Mouse (Mus musculus) lung, embryonic 16.5 days (tissue): ENCODE data around the gene Cited2. TPM values are rescaled to one million over a fixed set of nuclear protein-coding genes. Genes with fewer than 3 reads are reported as not detected.

Experiments used
- ATAC-seq: fragments of 200-750 bp; cut with Nextera tagmentation; 2 replicates; pipeline ENCODE4 v1.8.0; 2017; ENCODE audit warnings: low read depth, mild to moderate bottlenecking, moderate library complexity
- H3K27ac ChIP-seq: fragments of 300-500 bp; sonication (generic); 2 replicates; pipeline ENCODE4 v1.5.1; 2014; ENCODE audit warnings: mild to moderate bottlenecking, control low read depth, low read length
- H3K27me3 ChIP-seq: fragments of 300-500 bp; sonication (generic); 2 replicates; pipeline ENCODE4 v1.6.1; 2014; ENCODE audit warnings: low read depth, low read length, mixed read lengths; ENCODE audit not compliant: control insufficient read depth, insufficient read depth
- H3K36me3 ChIP-seq: fragments of 300-500 bp; sonication (generic); 2 replicates; pipeline ENCODE4 v1.6.1; 2014; ENCODE audit warnings: low read length; ENCODE audit not compliant: control insufficient read depth, insufficient read depth
- H3K4me1 ChIP-seq: fragments of 300-500 bp; sonication (generic); replicated peaks from 2 replicates; pipeline ENCODE4 v1.6.1; 2014; ENCODE audit warnings: low read length, mixed read lengths; ENCODE audit not compliant: control insufficient read depth, insufficient read depth
- H3K4me2 ChIP-seq: fragments of 300-500 bp; sonication (generic); 2 replicates; pipeline ENCODE4 v1.6.1; 2014; ENCODE audit warnings: low read depth, low read length, control low read depth
- H3K4me3 ChIP-seq: fragments of 300-500 bp; sonication (generic); 2 replicates; pipeline ENCODE4 v1.5.1; 2014; ENCODE audit warnings: mild to moderate bottlenecking, low read length, control low read depth
- H3K9ac ChIP-seq: fragments of 300-500 bp; sonication (generic); 2 replicates; pipeline ENCODE4 v1.6.1; 2014; ENCODE audit warnings: low read length, control low read depth
- H3K9me3 ChIP-seq: fragments of 300-500 bp; sonication (generic); 2 replicates; pipeline ENCODE4 v1.6.1; 2016; ENCODE audit warnings: low read length; ENCODE audit not compliant: control insufficient read depth
- WGBS: fragments of 180-500 bp; shearing (Covaris S2); extraction: QIAGEN DNeasy Blood & Tissue Kit; methylation state at CpG from one replicate; pipeline ENCODE4 v1.1.7; 2014; 5-methylcytosine and 5-hydroxymethylcytosine counted together
- polyA plus RNA-seq: library from polyadenylated mRNA; unstranded; fragments of >200 nt; fragmentation: Nextera tagmentation; extraction: Ambion mirVana; gene quantifications from 2 replicates; pipeline ENCODE4 v1.2.1, GENCODE M21; 2015

Gene Cited2
- polyA plus RNA-seq, 1 experiment from 2014 or later, result 37.8 TPM

- no peak for ATAC-seq
- H3K9ac ChIP-seq, result no peak overlapping the region
- no peaks in the 10 kb centered on the region for H3K27me3 ChIP-seq
- no peaks in the 10 kb centered on the region for H3K9me3 ChIP-seq
- WGBS, result 69% methylated on average over 1 of the region's 1 CpGs
- no peak overlapping the region for H3K27ac ChIP-seq
- H3K36me3 ChIP-seq, result no peaks in the 10 kb centered on the region
- no peaks in the 10 kb centered on the region for H3K4me1 ChIP-seq
- no peak overlapping the region for H3K4me2 ChIP-seq
- no peak overlapping the region for H3K4me3 ChIP-seq
These were observed 31.3 kb upstream of the Cited2 start for GRCm38 (mm10) chr10:17691709-17692108.

- no peak overlapping the region for H3K4me3 ChIP-seq
- no peak overlapping the region for H3K9ac ChIP-seq
- no peaks in the 10 kb centered on the region for H3K27me3 ChIP-seq
- 82% methylated on average over 3 of the region's 3 CpGs for WGBS
- H3K27ac ChIP-seq, result no peak overlapping the region
- no peak for ATAC-seq
- H3K36me3 ChIP-seq, result no peaks in the 10 kb centered on the region
- H3K9me3 ChIP-seq, result no peaks in the 10 kb centered on the region
- no peak overlapping the region for H3K4me2 ChIP-seq
- no peaks in the 10 kb centered on the region for H3K4me1 ChIP-seq
These were observed 27.2 kb upstream of the Cited2 start for GRCm38 (mm10) chr10:17695801-17696200.

- H3K27ac ChIP-seq, result no peak overlapping the region
- H3K4me2 ChIP-seq, result no peak overlapping the region
- H3K9ac ChIP-seq, result no peak overlapping the region
- H3K27me3 ChIP-seq, result no peaks in the 10 kb centered on the region
- 39% methylated on average over 7 of the region's 7 CpGs for WGBS
- H3K9me3 ChIP-seq, result no peaks in the 10 kb centered on the region
- H3K4me3 ChIP-seq, result no peak overlapping the region
- H3K36me3 ChIP-seq, result no peaks in the 10 kb centered on the region
- H3K4me1 ChIP-seq, result no peaks in the 10 kb centered on the region
- ATAC-seq, result no peak
These were observed 25.4 kb upstream of the Cited2 start for GRCm38 (mm10) chr10:17697376-17698265.

GRCm38 (mm10) chr10:17705466-17705973, 17.5 kb upstream of the Cited2 start:
- 26% methylated on average over 4 of the region's 4 CpGs for WGBS
- Histone ChIP-seq H3K36me3 (no peaks in the 10 kb centered on the region), H3K9me3 (no peaks in the 10 kb centered on the region), H3K4me3 (no peak overlapping the region), H3K4me1 (no peaks in the 10 kb centered on the region), H3K27ac (no peak overlapping the region), H3K9ac (no peak overlapping the region), H3K27me3 (no peaks in the 10 kb centered on the region), H3K4me2 (no peak overlapping the region)
- ATAC-seq, result no peak

GRCm38 (mm10) chr10:17710753-17711152, 12.3 kb upstream of the Cited2 start:
- Histone ChIP-seq H3K4me3 (no peak overlapping the region), H3K27ac (no peak overlapping the region), H3K4me2 (no peak overlapping the region), H3K9me3 (no peaks in the 10 kb centered on the region), H3K36me3 (no peaks in the 10 kb centered on the region), H3K27me3 (no peaks in the 10 kb centered on the region), H3K9ac (no peak overlapping the region), H3K4me1 (no peaks in the 10 kb centered on the region)
- no peak for ATAC-seq
- 84% methylated on average over 3 of the region's 3 CpGs for whole genome bisulfite sequencing

GRCm38 (mm10) chr10:17719009-17719570, 3.9 kb upstream of the Cited2 start:
- no peaks in the 10 kb centered on the region for H3K27me3 ChIP-seq
- H3K9ac ChIP-seq, result no peak overlapping the region
- peaks cover 5% of the 10 kb centered on the region; the same call in 1 of the 2 replicates for H3K4me1 ChIP-seq
- no peak overlapping the region for H3K4me3 ChIP-seq
- WGBS, result 85% methylated on average over 4 of the region's 4 CpGs
- no peak for ATAC-seq
- no peak overlapping the region for H3K27ac ChIP-seq
- H3K36me3 ChIP-seq, result no peaks in the 10 kb centered on the region
- H3K4me2 ChIP-seq, result no peak overlapping the region
- no peaks in the 10 kb centered on the region for H3K9me3 ChIP-seq

- WGBS, result 80% methylated on average over 5 of the region's 5 CpGs
- Histone ChIP-seq H3K27me3 (no peaks in the 10 kb centered on the region), H3K9ac (no peak overlapping the region), H3K4me2 (no peak overlapping the region), H3K4me1 (peaks cover 5% of the 10 kb centered on the region; the same call in 1 of the 2 replicates), H3K9me3 (no peaks in the 10 kb centered on the region), H3K27ac (no peak overlapping the region), H3K36me3 (no peaks in the 10 kb centered on the region), H3K4me3 (no peak overlapping the region)
- no peak for ATAC-seq
These were observed 3.4 kb upstream of the Cited2 start for GRCm38 (mm10) chr10:17719646-17720045.

GRCm38 (mm10) chr10:17720891-17721601, 2.0 kb upstream of the Cited2 start:
- Histone ChIP-seq H3K4me1 (peaks cover 10% of the 10 kb centered on the region), H3K9me3 (no peaks in the 10 kb centered on the region), H3K27me3 (no peaks in the 10 kb centered on the region), H3K9ac (no peak overlapping the region; the same call in 1 of the 2 replicates), H3K4me3 (peak overlapping the region; percentile 93), H3K4me2 (peak overlapping the region; percentile 75), H3K27ac (peak overlapping the region; percentile 100), H3K36me3 (no peaks in the 10 kb centered on the region)
- no peak for ATAC-seq
- WGBS, result 43% methylated on average over 8 of the region's 8 CpGs

- peaks cover 15% of the 10 kb centered on the region for H3K4me1 ChIP-seq
- peak overlapping the region; percentile 75 for H3K4me2 ChIP-seq
- H3K9me3 ChIP-seq, result no peaks in the 10 kb centered on the region
- peak overlapping the region; percentile 96 for H3K9ac ChIP-seq
- no peaks in the 10 kb centered on the region for H3K36me3 ChIP-seq
- H3K4me3 ChIP-seq, result peak overlapping the region; percentile 93
- no peaks in the 10 kb centered on the region for H3K27me3 ChIP-seq
- H3K27ac ChIP-seq, result peak overlapping the region; percentile 100
- WGBS, result under 1% methylated on average over 21 of the region's 21 CpGs
- peak; percentile 1; the same call in 1 of the 2 replicates for ATAC-seq
These were observed 1.4 kb upstream of the Cited2 start for GRCm38 (mm10) chr10:17721602-17722121.
